Mouse (Mus musculus): ENCODE results near the gene Casc4.

GRCm38 (mm10) chr2:121824653-121825052 lies 42.1 kb upstream of the Casc4 start:
- no peak for TF ChIP-seq CTCF (IDR thresholded peaks at IDR 0.05; ENCODE audit: insufficient read depth, low read length)
- no peak for TF ChIP-seq POLR2A (IDR thresholded peaks at IDR 0.05; ENCODE audit: borderline replicate concordance, extremely low read depth, low read depth, low read length)

All from lung, adult 2 months (tissue).